Mouse (Mus musculus) liver, postnatal 0 days (tissue): Measurements from ENCODE around the gene Slc10a4.

Experiments used
- CTCF ChIP-seq: sonication (generic); IDR thresholded peaks from 2 replicates; pipeline ENCODE4 v1.5.1; 2016; ENCODE audit warnings: antibody characterized with exemption, low read depth
- EP300 ChIP-seq: IDR thresholded peaks from 2 replicates; pipeline ENCODE4 v1.6.1; 2016; ENCODE audit warnings: antibody characterized with exemption, low read depth, mild to moderate bottlenecking

DNA sequence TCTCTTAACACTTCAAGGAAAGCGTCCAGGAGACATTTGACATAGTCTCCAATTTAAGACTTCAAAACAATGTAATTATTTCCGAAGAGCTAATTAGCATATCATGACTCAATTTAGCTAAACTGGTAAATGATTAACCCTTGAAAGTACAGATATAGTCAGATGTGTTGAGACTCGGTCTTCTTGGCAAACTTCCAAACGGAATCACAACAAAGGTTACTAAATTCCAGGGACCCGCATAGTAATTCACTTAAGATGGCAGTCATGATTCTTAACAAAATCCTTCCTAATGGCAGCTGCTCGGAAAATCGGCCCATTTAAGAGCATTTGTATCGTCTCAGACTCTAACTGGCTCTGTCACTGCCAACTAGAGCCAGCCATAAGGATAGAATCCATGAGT is 16.9 kb upstream of the Slc10a4 start:
- TF ChIP-seq CTCF (no peak), EP300 (no peak)
